Mouse (Mus musculus): Measurements from ENCODE around the gene Ppard.
"Not testable (repeated sequence)": the region's sequence is repeated elsewhere in the genome, so short reads cannot be mapped to it uniquely, and the experiment has no call there.

Gene Ppard

DNA sequence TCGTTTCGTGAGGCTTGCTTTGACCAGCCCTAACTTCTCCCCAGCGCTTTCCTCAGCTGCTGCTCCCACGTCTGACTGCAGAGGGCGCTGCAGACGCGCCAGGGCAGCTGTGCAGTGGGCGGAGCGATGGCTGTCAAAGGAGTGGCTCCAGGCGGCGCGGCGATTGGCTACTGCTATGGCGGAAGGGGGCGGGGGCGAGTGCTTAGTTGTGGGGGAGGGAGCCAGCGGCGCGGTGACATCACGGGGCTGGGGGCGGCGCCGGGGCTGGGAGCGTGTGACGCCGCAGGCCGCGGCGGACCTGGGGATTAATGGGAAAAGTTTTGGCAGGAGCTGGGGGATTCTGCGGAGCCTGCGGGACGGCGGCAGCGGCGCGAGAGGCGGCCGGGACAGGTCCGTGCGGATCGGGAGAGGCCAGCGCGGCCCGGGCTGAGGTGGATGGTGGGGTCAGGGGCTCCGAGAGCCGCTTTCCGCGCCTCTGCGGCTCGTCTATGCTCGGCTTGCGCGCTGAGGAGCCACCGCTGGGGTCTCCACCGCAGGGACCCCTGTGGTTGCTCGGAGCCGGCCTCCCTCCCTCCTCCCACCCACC is at the start of gene Ppard:
Gene Ppard (plus strand): TSS at position 226 of the 586 bp plus-strand sequence.
- DNase-seq, result peak; percentile 100

DNA sequence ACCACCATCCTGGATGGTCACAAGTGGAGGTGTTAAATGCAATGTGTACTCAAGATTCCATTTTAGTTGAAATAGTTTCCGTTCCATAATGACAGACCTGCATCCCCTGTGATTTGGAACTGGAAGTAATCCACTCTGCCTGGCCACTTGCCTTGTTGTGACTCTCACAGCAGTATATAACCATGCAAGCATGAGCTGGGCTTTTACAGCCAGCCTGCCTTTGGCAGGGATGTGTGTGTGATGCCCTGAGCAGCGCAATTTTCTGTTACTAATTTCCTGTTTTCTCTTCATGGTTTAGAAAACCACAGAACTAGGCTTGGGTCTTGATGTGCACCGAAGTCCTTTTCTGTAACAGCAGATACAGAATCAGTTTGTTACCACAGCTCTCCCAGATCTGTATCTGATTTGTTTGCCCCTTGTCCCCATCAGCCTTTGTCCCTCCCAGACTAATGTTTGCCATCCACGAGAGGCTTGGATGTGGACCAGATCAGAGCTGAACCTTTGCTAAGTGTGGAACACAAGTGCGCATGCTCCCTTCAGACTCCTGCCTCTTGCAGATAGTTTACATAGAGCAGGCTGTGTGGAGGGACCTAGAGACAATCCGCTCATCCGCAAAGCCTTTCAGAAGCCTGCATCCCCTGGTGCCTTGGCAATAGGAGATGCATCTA is 47.4 kb upstream of the Ppard start:
- DNase-seq, result peak; percentile 27

- no peak for DNase-seq
Measured at GRCm38 (mm10) chr17:28188313-28188712, 44.2 kb upstream of the Ppard start.

- no peak for DNase-seq
Measured at GRCm38 (mm10) chr17:28192754-28193153, 39.7 kb upstream of the Ppard start.

DNA sequence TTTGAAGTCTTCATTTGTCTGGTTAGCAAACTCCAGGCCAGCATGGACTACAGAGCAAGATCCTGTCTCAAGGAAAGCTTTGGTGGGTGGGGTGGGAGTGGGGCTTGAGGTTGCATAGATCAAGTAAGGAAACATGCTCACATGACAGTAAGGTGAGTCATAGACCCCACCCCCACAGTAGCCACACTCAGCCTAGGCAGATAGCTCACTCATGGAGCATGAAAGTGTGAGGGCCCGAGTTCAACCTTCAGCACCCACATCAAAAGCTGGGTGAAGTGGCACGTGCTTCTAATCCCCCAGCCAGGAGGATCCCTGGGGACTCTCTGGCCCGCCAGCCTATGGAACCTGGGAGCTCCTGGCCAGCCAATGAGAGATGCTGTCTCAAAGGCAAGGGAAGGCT is 38.9 kb upstream of the Ppard start:
- no peak for DNase-seq

- no peak for DNase-seq
Measured at GRCm38 (mm10) chr17:28195033-28195432, 37.5 kb upstream of the Ppard start.

DNA sequence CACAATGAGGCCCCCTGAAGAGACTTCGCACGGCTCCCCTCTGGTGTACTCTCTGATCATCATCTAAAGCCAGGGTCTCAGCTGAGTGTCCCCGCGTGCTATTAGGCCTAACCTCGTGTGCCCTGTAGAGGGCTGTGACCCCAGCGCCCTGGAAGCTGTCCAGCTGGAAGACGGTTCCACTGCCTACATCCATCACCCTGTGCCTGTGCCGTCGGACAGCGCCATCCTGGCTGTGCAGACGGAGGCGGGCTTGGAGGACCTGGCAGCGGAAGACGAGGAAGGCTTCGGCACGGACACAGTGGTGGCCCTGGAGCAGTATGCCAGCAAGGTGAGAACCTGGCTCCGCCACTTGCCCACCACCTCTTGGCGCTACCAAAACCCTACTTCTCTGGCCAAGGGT is 34.9 kb upstream of the Ppard start:
- DNase-seq, result no peak

DNA sequence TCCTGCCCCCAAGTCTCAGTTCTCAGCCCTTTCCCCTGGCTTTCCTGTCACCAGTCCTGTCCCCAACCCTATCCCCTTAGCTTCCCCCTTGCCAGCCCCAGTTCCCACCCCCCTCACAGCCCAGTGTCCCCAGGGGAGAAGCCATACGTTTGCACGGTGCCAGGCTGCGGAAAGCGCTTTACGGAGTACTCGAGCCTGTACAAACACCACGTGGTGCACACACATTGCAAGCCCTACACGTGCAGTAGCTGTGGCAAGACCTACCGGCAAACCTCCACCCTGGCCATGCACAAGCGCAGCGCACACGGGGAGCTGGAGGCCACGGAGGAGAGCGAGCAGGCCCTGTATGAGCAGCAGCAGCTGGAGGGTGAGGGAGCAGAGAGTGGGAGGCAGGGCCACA is 30.5 kb upstream of the Ppard start:
- no peak for DNase-seq

DNA sequence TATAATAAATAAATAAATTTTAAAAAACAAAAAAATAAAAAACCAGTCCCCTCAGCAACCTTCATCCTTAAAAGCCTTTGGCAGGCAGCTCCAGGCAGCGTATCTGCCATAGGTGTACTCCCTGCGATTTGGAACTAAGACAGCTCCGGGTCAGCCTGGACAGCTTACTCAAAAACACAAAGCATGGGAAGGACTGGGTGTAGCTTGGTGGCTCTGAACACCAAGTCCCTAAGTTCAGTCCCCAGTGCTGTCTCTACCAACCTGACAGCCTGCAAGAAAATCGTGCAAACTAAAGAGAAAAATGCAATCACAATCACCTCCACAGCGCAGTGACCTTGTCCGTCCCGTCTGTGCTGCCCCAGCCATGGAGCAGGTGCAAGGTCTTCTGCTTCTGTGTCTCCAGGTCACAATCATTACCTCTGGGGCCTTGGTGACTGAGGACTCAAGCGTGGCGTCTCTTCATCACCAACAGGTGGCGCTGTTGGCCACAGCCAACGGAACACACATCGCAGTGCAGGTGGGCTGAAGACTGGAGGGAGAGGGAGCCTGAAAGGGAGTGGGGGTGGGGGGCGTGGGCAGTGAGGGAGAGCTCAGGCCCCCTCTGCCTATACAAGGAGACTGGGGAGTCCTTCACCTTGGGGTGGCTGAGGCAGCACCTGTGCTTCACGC is 28.3 kb upstream of the Ppard start:
- DNase-seq, result peak; percentile 66

- DNase-seq, result no peak
Measured at GRCm38 (mm10) chr17:28205443-28205842, 27.1 kb upstream of the Ppard start.

DNA sequence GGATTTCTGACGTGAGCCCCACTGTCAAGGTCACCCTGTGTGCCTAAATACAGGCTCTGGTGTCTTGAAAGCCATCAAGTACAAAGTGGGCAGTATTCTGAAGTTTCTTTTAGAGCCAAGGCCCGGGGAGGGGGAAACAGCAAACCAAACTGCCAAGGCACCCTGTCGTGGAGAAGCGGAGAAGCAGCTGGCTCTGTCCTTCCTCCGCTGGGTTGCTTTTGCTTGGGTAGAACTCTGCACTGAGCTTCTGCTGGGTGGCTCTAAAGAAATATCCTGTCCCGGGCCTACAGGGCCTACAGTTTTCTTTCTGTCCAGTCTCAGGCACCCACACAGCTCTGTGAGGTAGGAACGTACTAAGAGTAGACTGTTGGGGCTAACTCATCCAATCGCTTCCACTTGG is 25.4 kb upstream of the Ppard start:
- no peak for DNase-seq

DNA sequence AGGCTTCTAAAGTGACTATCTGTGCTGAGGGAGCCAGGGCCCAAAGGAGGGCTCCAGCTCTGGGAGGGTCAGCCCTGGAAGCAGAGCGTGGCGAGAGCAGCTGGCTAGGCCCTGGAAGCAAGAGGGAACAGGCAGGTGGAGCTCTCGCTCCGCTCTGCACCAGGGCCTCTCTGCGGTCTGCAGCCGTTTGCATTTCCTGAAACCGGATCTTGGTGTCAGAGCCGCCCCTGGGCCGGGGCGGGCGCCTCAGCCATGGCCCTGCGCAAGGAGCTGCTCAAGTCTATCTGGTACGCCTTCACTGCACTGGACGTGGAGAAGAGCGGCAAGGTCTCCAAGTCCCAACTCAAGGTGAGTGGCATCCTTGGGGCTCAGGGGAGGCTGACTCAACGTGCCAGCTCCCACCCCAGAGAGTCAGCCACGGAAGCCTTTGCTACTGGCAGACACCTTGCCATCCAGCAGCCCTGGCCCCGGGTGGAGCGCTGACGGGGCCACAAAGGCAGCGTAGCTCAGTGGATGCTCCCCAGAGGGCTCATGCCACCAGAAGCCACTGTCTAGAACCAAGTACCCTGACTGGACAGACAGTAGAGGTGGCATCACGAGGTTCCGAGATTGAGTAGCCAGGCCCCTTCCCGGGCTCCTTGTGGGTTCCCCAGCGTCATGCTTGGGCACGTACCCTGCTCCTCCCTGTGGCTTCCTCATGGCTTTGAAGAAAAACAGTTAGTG is 24.7 kb upstream of the Ppard start, which contains the start of gene Def6:
Gene Def6 (plus strand): TSS at position 188 of the 723 bp plus-strand sequence.
- DNase-seq, result peak; percentile 82

DNA sequence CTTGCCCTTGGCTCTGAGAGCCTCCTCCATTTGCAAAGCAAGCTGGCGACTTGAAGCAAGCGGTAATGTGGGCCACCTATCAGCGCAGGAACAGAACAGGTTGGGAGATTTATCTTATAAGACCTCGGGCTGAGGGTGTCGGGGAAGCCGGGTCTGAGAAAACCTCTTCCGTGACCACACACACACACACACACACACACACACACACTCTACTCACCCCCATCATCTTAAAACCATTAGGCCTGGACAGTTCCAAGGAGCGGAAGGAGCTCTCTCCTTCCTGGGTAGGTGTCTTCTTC is 24.2 kb upstream of the Ppard start:
- peak; percentile 33 for DNase-seq

DNA sequence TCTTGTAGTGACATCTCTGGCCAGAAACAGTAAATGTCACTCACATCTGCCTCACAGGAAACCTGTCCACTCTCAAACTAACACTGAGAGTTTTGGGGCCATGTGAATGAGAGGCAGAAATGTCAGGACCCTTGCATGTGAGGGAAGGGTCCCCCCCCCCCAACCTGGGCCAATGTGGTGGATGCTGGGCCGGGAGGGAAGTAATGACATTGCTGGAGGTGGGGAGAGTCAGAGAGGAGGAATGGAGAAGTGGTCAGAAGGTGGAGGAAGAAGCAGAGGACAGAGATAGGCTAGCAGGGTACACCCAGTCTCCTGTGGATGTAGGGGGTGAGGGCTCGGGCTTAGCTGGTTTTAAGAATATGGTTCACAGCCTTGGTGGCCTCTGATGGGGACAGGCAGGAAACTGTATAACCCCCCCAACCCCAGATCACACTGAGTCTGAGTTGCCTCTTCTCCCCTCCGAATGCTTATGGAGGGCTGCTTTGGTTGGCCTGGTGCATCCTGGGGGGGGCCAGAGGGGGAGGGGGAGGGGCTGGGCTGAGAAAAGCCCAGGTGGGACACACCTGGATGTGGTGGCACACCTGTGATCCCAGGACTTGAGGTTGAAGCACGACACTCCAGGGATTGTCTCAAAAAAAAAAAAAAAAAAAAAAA is 22.9 kb upstream of the Ppard start:
- no peak for DNase-seq

GRCm38 (mm10) chr17:28211921-28212341 is 20.6 kb upstream of the Ppard start:
- DNase-seq, result peak; percentile 37

DNA sequence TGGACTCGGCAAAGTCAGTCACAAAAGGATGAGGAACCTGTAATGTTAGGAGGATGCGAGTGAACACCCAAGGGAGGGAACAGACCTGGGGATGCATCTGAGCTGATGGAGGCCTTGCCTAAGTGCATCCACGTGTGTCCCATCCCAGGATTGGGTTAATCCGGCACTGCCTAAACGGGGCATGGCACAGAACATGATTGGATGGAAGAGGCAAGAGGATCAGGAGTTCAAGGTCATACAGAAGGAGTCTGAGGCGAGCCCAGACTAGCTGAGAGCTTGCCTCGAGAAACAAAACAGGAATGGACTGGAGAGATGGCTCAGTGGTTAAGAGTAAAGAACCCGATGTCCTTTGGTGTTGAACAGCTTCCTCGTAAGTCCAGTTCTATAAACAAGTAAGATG is 20.1 kb upstream of the Ppard start:
- DNase-seq, result no peak

- peak; percentile 44 for DNase-seq
Measured at GRCm38 (mm10) chr17:28213236-28213635, 19.3 kb upstream of the Ppard start.

DNA sequence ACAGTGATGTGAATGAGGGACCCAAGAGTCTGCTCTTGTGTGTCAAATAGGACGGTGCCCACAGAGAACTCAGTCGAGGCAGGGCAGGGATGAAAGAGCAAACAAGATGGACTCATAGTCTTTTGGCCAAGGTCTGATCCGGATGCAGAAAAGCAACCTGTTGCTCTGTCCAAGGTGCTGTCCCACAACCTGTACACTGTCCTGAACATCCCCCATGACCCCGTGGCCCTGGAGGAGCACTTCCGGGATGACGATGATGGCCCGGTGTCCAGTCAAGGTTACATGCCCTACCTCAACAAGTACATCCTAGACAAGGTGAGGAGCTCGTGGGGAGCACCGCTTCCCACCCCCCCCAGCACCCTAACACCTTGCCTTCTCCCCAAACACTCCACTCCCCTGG is 15.7 kb upstream of the Ppard start:
- DNase-seq, result no peak

DNA sequence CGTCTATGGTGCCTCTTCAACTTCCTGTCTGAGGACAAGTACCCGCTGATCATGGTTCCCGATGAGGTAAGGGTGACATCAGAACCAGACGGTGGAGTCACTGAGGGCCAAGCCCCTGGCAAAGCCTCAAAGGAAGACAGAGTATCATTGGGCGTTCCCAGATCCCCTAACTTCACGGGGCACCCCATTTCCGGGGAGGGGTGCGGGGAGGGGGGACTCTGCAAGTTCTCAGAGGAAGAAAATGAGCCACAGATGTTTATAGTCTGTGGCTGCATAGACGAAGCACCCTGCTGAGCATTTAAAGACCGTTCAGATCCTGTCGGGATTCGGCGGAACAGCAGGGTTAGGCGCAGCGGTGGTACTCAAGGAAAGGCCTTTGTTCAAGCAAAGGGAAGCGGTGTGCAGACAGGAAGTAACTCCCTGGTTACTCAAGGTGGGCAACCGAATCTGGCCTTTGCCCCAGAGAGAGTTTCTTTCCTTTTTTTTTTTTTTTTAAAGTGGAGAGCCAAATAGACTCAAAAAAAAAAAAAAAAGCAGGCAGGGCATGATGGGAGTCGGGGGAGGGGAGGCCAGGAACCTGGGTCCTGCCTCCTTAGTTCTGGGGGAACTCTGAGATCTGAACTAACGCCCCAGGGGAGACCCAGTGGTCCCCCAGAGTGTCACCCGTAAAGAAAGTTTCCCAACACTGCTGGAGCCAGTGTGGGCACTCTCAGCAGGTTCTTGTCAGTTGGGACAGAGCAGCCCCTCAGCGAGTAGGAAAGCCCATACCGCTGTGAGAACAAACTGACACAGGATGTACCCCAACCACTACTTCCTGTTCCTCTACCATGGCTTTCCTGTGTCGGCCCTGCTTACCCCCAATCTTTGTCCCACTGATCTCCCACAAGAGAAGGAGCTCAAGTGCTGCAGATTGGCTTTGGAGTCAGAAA is 14.5 kb upstream of the Ppard start:
- DNase-seq, result no peak

DNA sequence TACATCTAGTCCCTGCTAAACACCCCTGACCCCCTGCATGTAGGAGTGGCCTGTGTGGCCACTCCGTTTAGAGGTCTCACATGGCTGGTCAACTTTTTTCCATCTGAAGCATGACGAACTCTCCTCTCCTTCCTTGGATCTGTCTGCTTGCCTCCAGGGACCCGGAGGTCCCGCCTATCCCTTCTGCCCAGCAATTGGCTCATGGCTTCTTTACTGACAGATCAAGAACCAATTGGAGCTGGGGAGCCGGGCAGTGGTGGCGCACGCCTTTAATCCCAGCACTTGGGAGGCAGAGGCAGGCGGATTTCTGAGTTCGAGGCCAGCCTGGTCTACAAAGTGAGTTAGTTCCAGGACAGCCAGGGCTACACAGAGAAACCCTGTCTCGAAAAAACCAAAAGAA is 10.0 kb upstream of the Ppard start:
- DNase-seq, result not testable (repeated sequence)

- peak; percentile 99 for DNase-seq
Measured at GRCm38 (mm10) chr17:28223561-28224391, 8.7 kb upstream of the Ppard start.

Measured in liver (tissue).